Mouse (Mus musculus): Measurements from ENCODE around the gene Ntn5.

The Ntn5 gene

GRCm38 (mm10) chr7:45697894-45698293 lies 14.1 kb downstream of the Ntn5 start:
- DNase-seq (ENCODE audit: low spot score in 2 of 2): no peak

- DNase-seq (ENCODE audit: low spot score in 2 of 2): no peak
Observed at GRCm38 (mm10) chr7:45699523-45700141, 15.8 kb downstream of the Ntn5 start, which contains the start of gene Car11. TSS of gene Car11 (plus strand) at chr7:45699843.

GRCm38 (mm10) chr7:45700301-45701015 lies 16.6 kb downstream of the Ntn5 start:
- peak in 1 of 2 experiments; percentile 59 for DNase-seq (ENCODE audit: low spot score in 2 of 2)

- no peak for DNase-seq (ENCODE audit: low spot score in 2 of 2)
Observed at GRCm38 (mm10) chr7:45701072-45701471, 17.2 kb downstream of the Ntn5 start.

- no peak for DNase-seq (ENCODE audit: low spot score in 2 of 2)
Observed at GRCm38 (mm10) chr7:45701607-45702006, 17.8 kb downstream of the Ntn5 start.

- DNase-seq (ENCODE audit: low spot score in 2 of 2): no peak
Observed at GRCm38 (mm10) chr7:45702316-45702715, 18.5 kb downstream of the Ntn5 start.

GRCm38 (mm10) chr7:45702809-45703520 lies 19.1 kb downstream of the Ntn5 start:
- DNase-seq (ENCODE audit: low spot score in 2 of 2): no peak

- DNase-seq (ENCODE audit: low spot score in 2 of 2): no peak
Observed at GRCm38 (mm10) chr7:45703521-45704033, 19.8 kb downstream of the Ntn5 start.

- peak; percentile 49 to 76 for DNase-seq (ENCODE audit: low spot score in 2 of 2)
Observed at GRCm38 (mm10) chr7:45704046-45704559, 20.3 kb downstream of the Ntn5 start.

GRCm38 (mm10) chr7:45704730-45705442 lies 21.1 kb downstream of the Ntn5 start, which contains the start of gene Dbp:
TSS of gene Dbp (plus strand) at chr7:45705088.
- peak; percentile 93 for DNase-seq (ENCODE audit: low spot score in 2 of 2)

GRCm38 (mm10) chr7:45705443-45705864 lies 21.6 kb downstream of the Ntn5 start:
- no peak for DNase-seq (ENCODE audit: low spot score in 2 of 2)

GRCm38 (mm10) chr7:45705873-45706281 lies 22.1 kb downstream of the Ntn5 start:
- DNase-seq (ENCODE audit: low spot score in 2 of 2): no peak

- DNase-seq (ENCODE audit: low spot score in 2 of 2): peak; percentile 84 to 92
Observed at GRCm38 (mm10) chr7:45706721-45707241, 23.0 kb downstream of the Ntn5 start.

- peak; percentile 85 to 92 for DNase-seq (ENCODE audit: low spot score in 2 of 2)
Observed at GRCm38 (mm10) chr7:45707375-45707967, 23.6 kb downstream of the Ntn5 start.

- no peak for DNase-seq (ENCODE audit: low spot score in 2 of 2)
Observed at GRCm38 (mm10) chr7:45708221-45708761, 24.5 kb downstream of the Ntn5 start.

- no peak for DNase-seq (ENCODE audit: low spot score in 2 of 2)
Observed at GRCm38 (mm10) chr7:45709036-45709435, 25.2 kb downstream of the Ntn5 start.

- no peak for DNase-seq (ENCODE audit: low spot score in 2 of 2)
Observed at GRCm38 (mm10) chr7:45709677-45710355, 26.0 kb downstream of the Ntn5 start.

GRCm38 (mm10) chr7:45710477-45711191 lies 26.8 kb downstream of the Ntn5 start:
- DNase-seq (ENCODE audit: low spot score in 2 of 2): no peak

- no peak for DNase-seq (ENCODE audit: low spot score in 2 of 2)
Observed at GRCm38 (mm10) chr7:45711316-45712021, 27.6 kb downstream of the Ntn5 start.

All from spleen, postnatal 4 days (tissue).